Mouse (Mus musculus) skeletal muscle tissue, adult 2 months (tissue): Measurements from ENCODE around the gene Lrrc52.

ENCODE experiments used
- DNase-seq: peaks from one replicate; pipeline ENCODE4 v3.0.0-alpha.2; 2012; ENCODE audit warnings: low read depth, low spot score

Lrrc52 gene

DNA sequence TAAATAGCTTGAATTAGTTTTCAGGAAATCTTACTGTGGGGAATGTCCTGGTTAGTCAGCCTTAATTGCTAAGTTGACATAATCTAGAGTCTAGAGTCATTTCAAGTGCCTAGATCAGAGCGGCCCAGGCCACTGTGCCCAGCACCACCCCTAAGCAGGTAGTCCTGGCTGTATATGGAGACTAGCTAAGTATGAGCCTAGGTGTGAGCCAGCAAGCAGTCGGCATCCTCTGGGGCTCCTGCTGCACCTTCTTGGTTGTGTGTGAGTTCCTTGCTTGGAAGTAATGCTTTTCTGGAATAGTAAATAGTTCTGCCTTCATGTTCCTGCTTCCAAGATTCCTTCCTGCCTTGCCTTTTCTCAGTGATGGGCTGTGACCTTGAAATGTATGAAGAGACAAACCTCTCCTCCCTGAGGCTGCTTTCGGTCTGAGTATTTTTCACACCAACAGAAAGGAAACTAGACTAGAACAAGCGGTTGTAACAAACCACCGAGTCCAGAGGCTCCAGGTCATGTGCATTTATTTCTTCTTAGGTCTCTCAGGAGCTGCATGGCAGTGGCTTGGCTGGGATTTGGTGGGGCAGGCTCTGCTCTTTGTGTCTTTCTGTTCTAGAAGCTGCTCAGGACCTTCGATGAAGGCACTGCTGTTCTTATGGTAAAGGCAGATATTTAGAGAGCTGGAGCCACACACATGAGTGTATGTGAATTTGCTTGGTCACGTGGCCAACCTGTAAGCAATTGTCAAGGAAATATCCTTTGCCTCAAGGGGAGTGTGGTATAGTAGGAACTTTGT, 30.2 kb downstream of the Lrrc52 start:
- DNase-seq = no peak

DNA sequence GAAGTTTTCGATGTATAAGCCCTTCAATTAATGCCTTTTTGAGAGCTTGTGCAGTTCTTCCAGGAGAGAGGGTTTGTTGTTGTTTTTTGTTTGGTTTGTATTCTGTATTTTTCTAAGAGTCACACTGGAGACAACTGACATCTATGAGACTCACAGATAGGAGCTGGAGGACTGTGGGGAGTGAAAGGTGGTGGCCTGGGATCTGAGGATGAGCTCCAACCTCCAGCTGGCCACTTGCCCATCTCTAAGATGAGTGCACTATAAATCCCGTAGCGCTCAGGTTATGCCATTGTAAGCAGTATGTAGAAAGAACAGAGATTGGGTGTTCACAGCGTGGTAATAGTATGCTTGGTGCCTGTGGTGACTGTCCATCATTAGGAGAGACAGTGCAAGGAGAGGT, 31.6 kb downstream of the Lrrc52 start:
- no peak for DNase-seq

- DNase-seq = no peak
These were observed 35.5 kb downstream of the Lrrc52 start for GRCm38 (mm10) chr1:167430976-167431676.

- DNase-seq = no peak
These were observed 39.9 kb downstream of the Lrrc52 start for GRCm38 (mm10) chr1:167426681-167427080.

- DNase-seq = no peak
These were observed 41.0 kb downstream of the Lrrc52 start for GRCm38 (mm10) chr1:167425572-167425971.

GRCm38 (mm10) chr1:167422501-167423240, 43.9 kb downstream of the Lrrc52 start:
- DNase-seq = peak; percentile 78

GRCm38 (mm10) chr1:167414846-167415245, 51.7 kb downstream of the Lrrc52 start:
- peak; percentile 67 for DNase-seq

GRCm38 (mm10) chr1:167411991-167412715, 54.4 kb downstream of the Lrrc52 start:
- peak; percentile 47 for DNase-seq

GRCm38 (mm10) chr1:167409601-167410000, 57.0 kb downstream of the Lrrc52 start:
- DNase-seq = no peak

GRCm38 (mm10) chr1:167405237-167405636, 61.3 kb downstream of the Lrrc52 start:
- no peak for DNase-seq
